Mouse (Mus musculus) CH12.LX (cell line): Measurements from ENCODE around the gene Tspan10. TPM values are rescaled to one million over a fixed set of nuclear protein-coding genes. Genes with fewer than 3 reads are reported as not detected.
A peak's percentile ranks its signal among the peaks of the same experiment; 100 is the strongest.

Source experiments
- DNase-seq: peaks from one replicate; pipeline ENCODE4 v3.0.0-alpha.2; 2013; ENCODE audit errors: extremely low read depth
- H3K27ac ChIP-seq: 2 replicates; pipeline ENCODE4 v1.5.1; 2012; ENCODE audit warnings: low read depth, mild to moderate bottlenecking, control low read depth, moderate library complexity; ENCODE audit not compliant: insufficient read depth
- H3K27me3 ChIP-seq: replicated peaks from 2 replicates; pipeline ENCODE3; 2012; ENCODE audit warnings: inconsistent platforms
- H3K36me3 ChIP-seq, 2 experiments: replicated peaks in 1 of 2; 2 replicates each; pipeline versions ENCODE3 to v1.6.1; 2012; ENCODE audit warnings: inconsistent platforms in 1 of 2, low read length in 1 of 2, mild to moderate bottlenecking in 1 of 2, mixed read lengths in 1 of 2, moderate library complexity in 1 of 2; ENCODE audit not compliant: control insufficient read depth in 1 of 2, insufficient read depth in 1 of 2
- H3K4me1 ChIP-seq, 2 experiments: 2 replicates each; pipeline ENCODE4 v1.6.1; 2012; ENCODE audit warnings: inconsistent platforms in 1 of 2, moderate library complexity in 1 of 2; ENCODE audit not compliant: insufficient read depth in 2 of 2, control insufficient read depth in 1 of 2
- H3K4me2 ChIP-seq: 2 replicates; pipeline ENCODE4 v1.6.1; 2012; ENCODE audit warnings: low read depth, mild to moderate bottlenecking, control low read depth; ENCODE audit not compliant: poor library complexity, insufficient read depth, severe bottlenecking
- H3K4me3 ChIP-seq, 3 experiments: fragments of 150-350 bp in 1 of 3; sonication (generic) in 1 of 3; replicated peaks in 1 of 3; 2 replicates each; pipeline versions ENCODE3 to v1.5.1; 2011 to 2012; ENCODE audit warnings: low read depth in 2 of 3, low read length in 2 of 3, mild to moderate bottlenecking in 2 of 3, moderate library complexity in 2 of 3, control low read depth in 1 of 3, improper control_type of control experiment in 1 of 3, inconsistent platforms in 1 of 3, mixed read lengths in 1 of 3; ENCODE audit not compliant: poor library complexity in 1 of 3
- H3K79me2 ChIP-seq: replicated peaks from 2 replicates; pipeline ENCODE4 v1.6.1; 2012; ENCODE audit warnings: mild to moderate bottlenecking, moderate library complexity; ENCODE audit not compliant: control insufficient read depth, poor library complexity, insufficient read depth, severe bottlenecking; ENCODE audit errors: extremely low read depth
- H3K9ac ChIP-seq: 2 replicates; pipeline ENCODE4 v1.6.1; 2012; ENCODE audit warnings: low read depth, mild to moderate bottlenecking, control low read depth, moderate library complexity; ENCODE audit not compliant: insufficient read depth
- H3K9me3 ChIP-seq: replicated peaks from 2 replicates; pipeline ENCODE3; 2012; ENCODE audit warnings: low read length, inconsistent platforms, mixed read lengths
- BHLHE40 ChIP-seq: IDR thresholded peaks from 2 replicates; pipeline ENCODE4 v1.6.1; 2011; ENCODE audit warnings: mild to moderate bottlenecking, low read depth, low read length, improper control_type of control experiment
- CHD2 ChIP-seq: IDR thresholded peaks from 2 replicates; pipeline ENCODE4 v1.6.1; 2011; ENCODE audit warnings: low read length, improper control_type of control experiment
- CTCF ChIP-seq, 2 experiments: IDR thresholded peaks in 1 of 2; conservative IDR thresholded peaks in 1 of 2; 2 replicates each; pipeline ENCODE4 v1.5.1; 2011 to 2012; ENCODE audit warnings: low read depth in 2 of 2, low read length in 2 of 2, improper control_type of control experiment in 1 of 2, inconsistent platforms in 1 of 2, mild to moderate bottlenecking in 1 of 2, moderate library complexity in 1 of 2
- E2F4 ChIP-seq: IDR thresholded peaks from 2 replicates; pipeline ENCODE4 v1.6.1; 2011; ENCODE audit warnings: low read depth, low read length, improper control_type of control experiment; ENCODE audit not compliant: insufficient replicate concordance
- EP300 ChIP-seq: IDR thresholded peaks from 2 replicates; pipeline ENCODE4 v1.6.1; 2011; ENCODE audit warnings: low read length, improper control_type of control experiment
- ETS1 ChIP-seq: conservative IDR thresholded peaks from 2 replicates; pipeline ENCODE4 v1.6.1; 2012; ENCODE audit warnings: low read depth, mild to moderate bottlenecking, inconsistent platforms, low read length, improper control_type of control experiment, moderate library complexity
- HCFC1 ChIP-seq: IDR thresholded peaks from 2 replicates; pipeline ENCODE4 v1.6.1; 2012; ENCODE audit warnings: low read depth, mild to moderate bottlenecking, inconsistent platforms, low read length, improper control_type of control experiment
- IRF4 ChIP-seq: IDR thresholded peaks from 2 replicates; pipeline ENCODE4 v1.6.1; 2014; ENCODE audit warnings: low read depth, mild to moderate bottlenecking, inconsistent platforms, low read length, improper control_type of control experiment
- JUN ChIP-seq: IDR thresholded peaks from 2 replicates; pipeline ENCODE4 v1.6.1; 2011; ENCODE audit warnings: low read depth, mild to moderate bottlenecking, low read length, improper control_type of control experiment, moderate library complexity; ENCODE audit not compliant: insufficient read depth
- JUND ChIP-seq: conservative IDR thresholded peaks from 2 replicates; pipeline ENCODE4 v1.6.1; 2011; ENCODE audit warnings: low read depth, low read length, improper control_type of control experiment
- KAT2A ChIP-seq: IDR thresholded peaks from 2 replicates; pipeline ENCODE4 v1.6.1; 2012; ENCODE audit warnings: low read length, improper control_type of control experiment, inconsistent platforms; ENCODE audit not compliant: insufficient replicate concordance
- MAX ChIP-seq: IDR thresholded peaks from 2 replicates; pipeline ENCODE4 v1.6.1; 2011; ENCODE audit warnings: low read length, improper control_type of control experiment
- MAZ ChIP-seq: IDR thresholded peaks from 2 replicates; pipeline ENCODE4 v1.6.1; 2012; ENCODE audit warnings: low read depth, mild to moderate bottlenecking, inconsistent platforms, low read length, improper control_type of control experiment, moderate library complexity
- MEF2A ChIP-seq: IDR thresholded peaks from 2 replicates; pipeline ENCODE4 v1.6.1; 2014; ENCODE audit warnings: low read depth, mild to moderate bottlenecking, inconsistent platforms, low read length, improper control_type of control experiment, borderline replicate concordance
- MXI1 ChIP-seq: IDR thresholded peaks from 2 replicates; pipeline ENCODE4 v1.6.1; 2011; ENCODE audit warnings: mild to moderate bottlenecking, low read depth, low read length, improper control_type of control experiment
- MYC ChIP-seq: IDR thresholded peaks from 2 replicates; pipeline ENCODE4 v1.6.1; 2011; ENCODE audit warnings: low read depth, mild to moderate bottlenecking, improper control_type of control experiment, low read length
- NELFE ChIP-seq: IDR thresholded peaks from 2 replicates; pipeline ENCODE4 v1.6.1; 2011; ENCODE audit warnings: low read depth, low read length, improper control_type of control experiment
- POLR2A ChIP-seq: IDR thresholded peaks from 2 replicates; pipeline ENCODE4 v1.6.1; 2011; ENCODE audit warnings: low read depth, mild to moderate bottlenecking, improper control_type of control experiment, low read length
- RAD21 ChIP-seq: IDR thresholded peaks from 2 replicates; pipeline ENCODE4 v1.6.1; 2011; ENCODE audit warnings: low read depth, mild to moderate bottlenecking, low read length, improper control_type of control experiment, moderate library complexity
- SIN3A ChIP-seq: IDR thresholded peaks from 2 replicates; pipeline ENCODE4 v1.6.1; 2012; ENCODE audit warnings: low read length, improper control_type of control experiment, inconsistent platforms
- UBTF ChIP-seq: IDR thresholded peaks from 2 replicates; pipeline ENCODE4 v1.6.1; 2012; ENCODE audit warnings: low read depth, mild to moderate bottlenecking, inconsistent platforms, low read length, improper control_type of control experiment, moderate library complexity
- USF1 ChIP-seq: IDR thresholded peaks from 2 replicates; pipeline ENCODE4 v1.6.1; 2014; ENCODE audit warnings: low read depth, mild to moderate bottlenecking, inconsistent platforms, low read length, improper control_type of control experiment
- USF2 ChIP-seq: conservative IDR thresholded peaks from 2 replicates; pipeline ENCODE4 v1.6.1; 2011; ENCODE audit warnings: low read depth, low read length, improper control_type of control experiment
- ZC3H11A ChIP-seq: IDR thresholded peaks from 2 replicates; pipeline ENCODE4 v1.6.1; 2012; ENCODE audit warnings: low read depth, mild to moderate bottlenecking, inconsistent platforms, low read length, improper control_type of control experiment
- ZKSCAN1 ChIP-seq: IDR thresholded peaks from 2 replicates; pipeline ENCODE4 v1.6.1; 2012; ENCODE audit warnings: low read depth, inconsistent platforms, low read length, improper control_type of control experiment, borderline replicate concordance
- dilution Hi-C: fragments of 300-500 bp; cut with MboI; formaldehyde crosslinking; loops from 2 replicates; pipeline ENCODE4 v1.14.3; 2020; ENCODE audit warnings: low sequenced_read_pairs; ENCODE audit not compliant: extremely low pct_unique_long_range_greater_than_20kb, extremely low pct_ligation_motif_present
- in situ Hi-C: fragments of 300-500 bp; cut with MboI; formaldehyde crosslinking; loops from 3 replicates; pipeline ENCODE4 v1.14.3; 2019; ENCODE audit warnings: low sequenced_read_pairs, low pct_ligation_motif_present, low pct_unique_long_range_greater_than_20kb, mixed read lengths
- polyA plus RNA-seq: library from polyadenylated mRNA; unstranded; fragments of >175 nt; gene quantifications from 2 replicates; pipeline ENCODE4 v1.2.1, GENCODE M21; 2012; ENCODE audit warnings: low read depth; ENCODE audit not compliant: insufficient read length
- total RNA-seq, 2 experiments: library from RNA; depleted of rRNA; stranded (reverse); fragments of 300-350 nt in 1 of 2; fragments of >200 nt in 1 of 2; gene quantifications; 2 replicates each; pipeline ENCODE4 v1.2.3; 2012 to 2014

The Tspan10 gene
- total and polyA plus RNA-seq, 3 experiments, result 0.08 to 0.31 (median 0.30) TPM

GRCm38 (mm10) chr11:120492024-120492877 is 49.8 kb downstream of the Tspan10 start:
- Histone ChIP-seq H3K4me2 (peak overlapping the region; percentile 55), H3K4me1 (peaks cover 15 to 42% of the 10 kb centered on the region in 2 experiments), H3K27ac (peak overlapping the region; percentile 45), H3K79me2 (peaks cover 2% of the 10 kb centered on the region; the same call in 1 of the 2 replicates), H3K4me3 (peak overlapping the region; percentile 73 to 87 (median 75)), H3K9me3 (no peaks in the 10 kb centered on the region), H3K9ac (peak overlapping the region; percentile 71), H3K27me3 (no peaks in the 10 kb centered on the region), H3K36me3 (peaks cover 46 to 76% of the 10 kb centered on the region in 2 experiments)
- dilution Hi-C loops (no loop called here), in situ Hi-C loops (no loop called here)
- TF ChIP-seq MAZ (peak; percentile 72; the same call in 1 of the 2 replicates), HCFC1 (no peak; the same call in 1 of the 2 replicates), ZKSCAN1 (no peak), MEF2A (peak; percentile 92), KAT2A (no peak), CHD2 (peak; percentile 3; the same call in 1 of the 2 replicates), EP300 (peak; percentile 4; the same call in 1 of the 2 replicates), JUND (no peak), MXI1 (peak; percentile 82), ZC3H11A (no peak), BHLHE40 (peak; percentile 28), RAD21 (peak; percentile 37), MAX (peak; percentile 87), USF2 (peak; percentile 56), SIN3A (peak; percentile 88), UBTF (peak; percentile 40; the same call in 1 of the 2 replicates), MYC (peak; percentile 65; the same call in 1 of the 2 replicates), IRF4 (0 out of 2 replicates have a peak, but pooled peaks have one; percentile 15), POLR2A (no peak), NELFE (0 out of 2 replicates have a peak, but pooled peaks have one; percentile 44), JUN (no peak), E2F4 (no peak), ETS1 (peak; percentile 43), CTCF (conservative IDR thresholded peaks at IDR 0.05 in 1 of 2, IDR thresholded peaks at IDR 0.05 in 1 of 2; ENCODE audit: low read depth in 2 of 2, low read length in 2 of 2) (peak in 1 of 2 experiments; percentile 59; a peak in 2 of 4 replicates), USF1 (peak; percentile 64)
- peak; percentile 85 for DNase-seq
